Mouse (Mus musculus) kidney, adult 8-10 months (tissue): ENCODE measurements around the gene Intu.
A peak's percentile ranks its signal among the peaks of the same experiment; 100 is the strongest.

Experiments
- DNase-seq, 2 experiments: peaks; one replicate each; pipeline ENCODE4 v3.0.0; 2022

Gene Intu

GRCm38 (mm10) chr3:40685855-40686515 lies 154.9 kb downstream of the Intu start:
- no peak for DNase-seq

- no peak for DNase-seq
Measured at GRCm38 (mm10) chr3:40686836-40687235, 155.8 kb downstream of the Intu start.

DNA sequence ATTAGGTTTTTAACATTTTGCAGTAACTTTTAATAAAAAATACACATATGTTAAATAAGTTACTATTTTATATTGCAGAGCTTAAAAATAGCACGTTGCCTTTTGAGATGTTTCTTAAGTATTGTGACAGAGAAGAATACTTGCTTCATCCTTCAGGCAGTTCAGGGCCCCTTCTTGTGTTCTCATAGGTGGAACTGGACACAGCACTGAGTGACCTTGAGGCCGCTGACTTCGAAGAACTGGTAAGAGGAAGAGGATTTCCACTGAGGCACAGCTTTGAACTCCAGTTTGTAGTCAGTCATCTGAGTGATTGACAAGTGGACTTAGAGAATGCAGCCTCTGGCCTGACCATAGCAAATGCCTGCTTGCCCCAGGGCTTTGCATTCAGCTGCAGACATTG lies 156.5 kb downstream of the Intu start:
- no peak for DNase-seq

DNA sequence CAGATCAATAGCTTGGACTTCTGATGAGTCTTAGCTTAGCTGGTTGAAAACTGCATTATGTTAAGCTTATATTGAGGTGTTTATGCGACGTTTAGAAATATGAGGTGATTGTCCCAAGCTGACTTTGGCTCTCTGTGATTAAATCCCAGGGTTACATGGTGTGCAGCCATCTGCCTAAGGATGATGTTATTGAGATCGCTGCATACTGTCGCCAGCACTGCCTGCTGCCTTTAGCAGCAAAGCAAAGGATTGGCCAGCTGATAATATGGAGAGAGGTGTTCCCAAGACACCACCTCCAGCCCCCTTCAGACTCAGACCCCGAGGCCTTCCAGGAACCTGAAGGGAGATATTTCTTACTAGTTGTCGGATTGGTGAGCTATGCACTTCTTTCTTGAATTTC lies 160.5 kb downstream of the Intu start:
- no peak for DNase-seq

DNA sequence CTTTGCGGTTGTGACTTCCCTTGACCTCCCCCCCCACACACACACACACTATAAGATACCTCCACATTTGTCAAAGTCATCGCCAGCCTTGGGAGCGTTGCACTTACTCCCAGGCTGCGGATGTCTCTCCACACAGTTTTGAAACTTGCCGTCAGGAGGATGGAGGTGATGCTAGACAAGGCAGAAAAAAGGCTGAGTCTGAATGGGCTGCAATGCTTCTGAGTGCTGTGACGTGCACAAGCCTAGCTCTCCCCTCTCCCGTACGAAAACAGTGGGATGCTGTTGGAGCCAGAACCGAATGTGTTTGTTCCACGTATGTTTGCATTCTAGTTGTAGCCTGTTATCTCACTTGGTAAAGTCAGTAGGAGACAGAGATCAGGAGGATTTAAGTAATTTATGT lies 162.3 kb downstream of the Intu start:
- DNase-seq = no peak

DNA sequence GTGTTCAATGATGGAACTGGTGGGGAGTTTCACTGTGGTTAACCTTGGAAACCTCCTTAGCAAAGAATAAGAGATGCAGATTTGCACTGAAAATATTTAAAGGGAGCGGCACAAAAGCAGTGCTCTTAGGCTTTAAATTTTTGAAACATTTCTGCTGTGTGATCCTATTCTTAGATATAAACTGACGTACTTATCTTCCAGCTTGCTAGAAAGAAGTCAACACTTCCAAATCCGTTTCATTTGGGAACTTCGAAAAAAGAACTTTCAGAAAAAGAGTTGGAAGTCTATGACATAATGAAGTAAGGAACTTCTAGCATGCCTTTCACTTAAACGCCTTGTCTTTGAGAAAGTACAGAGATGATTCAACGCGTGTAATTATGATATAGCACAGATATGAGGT lies 162.9 kb downstream of the Intu start:
- no peak for DNase-seq

- DNase-seq = no peak
Measured at GRCm38 (mm10) chr3:40694438-40694837, 163.4 kb downstream of the Intu start.

GRCm38 (mm10) chr3:40695162-40695561 lies 164.1 kb downstream of the Intu start:
- no peak for DNase-seq

DNA sequence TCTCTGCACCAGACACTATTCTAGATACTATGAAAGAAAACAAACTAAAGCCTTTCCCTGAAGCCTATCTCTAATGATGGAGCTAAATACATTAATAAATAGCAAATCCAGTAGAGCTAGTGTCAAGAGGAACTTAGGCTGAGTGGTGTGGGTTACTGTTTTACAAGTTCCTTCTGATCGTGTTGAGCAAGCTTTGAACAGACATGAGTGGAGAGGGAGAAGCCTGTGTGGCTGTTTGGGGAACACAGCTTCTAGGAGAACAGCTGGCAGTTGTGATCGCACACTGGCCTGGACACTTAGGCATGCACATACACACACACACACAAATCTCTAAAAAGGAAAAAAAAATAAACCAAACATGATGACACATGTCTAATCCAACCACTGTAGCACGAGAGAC lies 167.7 kb downstream of the Intu start:
- no peak for DNase-seq

- DNase-seq = peak; percentile 32 to 50
Measured at GRCm38 (mm10) chr3:40704816-40705430, 173.8 kb downstream of the Intu start.

GRCm38 (mm10) chr3:40708655-40709054 lies 177.6 kb downstream of the Intu start, which contains the start of gene Slc25a31:
Gene Slc25a31 (plus strand): TSS chr3:40708855.
- DNase-seq = no peak

GRCm38 (mm10) chr3:40716056-40716455 lies 185.0 kb downstream of the Intu start:
- DNase-seq = no peak

DNA sequence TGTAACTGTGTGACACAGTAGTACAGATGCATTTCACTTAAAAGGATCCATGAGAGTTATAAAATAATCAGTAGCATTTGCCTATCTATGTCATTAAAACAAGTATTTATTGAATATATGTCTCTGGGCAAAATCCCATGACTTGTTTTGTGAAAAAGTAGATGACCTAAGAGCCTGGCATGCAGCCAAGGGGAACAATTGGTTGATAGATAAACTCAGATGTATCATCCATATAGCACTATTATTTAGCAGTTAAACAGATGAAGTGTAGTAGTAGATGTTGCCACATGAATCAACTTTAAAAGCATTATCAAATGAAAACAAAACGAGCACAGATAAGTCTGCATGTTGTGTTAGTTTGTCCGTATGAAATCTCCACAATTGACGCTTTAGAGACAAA lies 187.9 kb downstream of the Intu start:
- DNase-seq = no peak

- no peak for DNase-seq
Measured at GRCm38 (mm10) chr3:40738381-40738912, 207.4 kb downstream of the Intu start.

GRCm38 (mm10) chr3:40744024-40744835 lies 213.1 kb downstream of the Intu start, which contains the start of gene Hspa4l:
Gene Hspa4l (plus strand): TSS chr3:40744495.
- DNase-seq = peak in 1 of 2 experiments; percentile 27

DNA sequence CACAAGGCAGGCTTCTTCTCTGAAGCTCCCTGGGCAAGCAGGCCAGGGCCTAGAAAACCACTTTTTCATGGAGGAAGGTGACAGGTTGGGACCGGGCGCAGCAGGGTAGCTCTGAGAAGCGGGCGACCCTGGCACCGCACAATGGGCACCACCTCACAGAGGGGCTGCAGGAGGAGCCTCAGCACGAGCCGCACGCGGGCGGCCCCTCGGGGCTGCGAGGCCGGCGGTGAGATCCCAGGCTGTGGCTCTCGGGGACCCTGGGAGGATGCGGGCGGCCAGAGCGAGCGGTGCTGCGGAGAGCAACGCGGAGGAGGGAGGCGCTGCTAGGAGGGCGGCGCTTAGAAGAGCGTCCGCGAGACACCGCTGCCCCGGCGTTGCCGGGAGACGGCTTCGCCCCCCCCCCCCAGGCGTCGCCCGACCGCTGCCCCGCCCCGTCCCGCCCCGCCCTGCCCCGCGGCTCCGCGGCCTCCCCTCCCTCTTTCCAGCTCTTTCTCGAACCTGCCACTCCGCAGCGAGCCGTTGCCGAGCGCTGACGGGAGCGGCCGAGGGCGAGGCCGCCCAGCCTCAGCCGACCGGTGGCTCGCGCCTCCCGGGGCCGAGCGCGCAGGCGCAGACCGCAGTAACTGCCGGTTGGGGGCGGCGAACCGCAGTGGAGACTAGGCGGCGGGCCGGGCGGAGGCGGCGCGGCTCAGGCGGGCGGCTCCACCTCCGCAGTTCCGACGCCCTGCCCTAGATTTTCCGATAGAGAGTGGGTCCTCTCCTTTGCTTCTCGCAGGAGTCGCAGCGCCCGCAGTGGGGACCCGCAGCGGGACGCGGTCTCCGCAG lies 214.0 kb downstream of the Intu start:
- DNase-seq = peak; percentile 90 to 91

DNA sequence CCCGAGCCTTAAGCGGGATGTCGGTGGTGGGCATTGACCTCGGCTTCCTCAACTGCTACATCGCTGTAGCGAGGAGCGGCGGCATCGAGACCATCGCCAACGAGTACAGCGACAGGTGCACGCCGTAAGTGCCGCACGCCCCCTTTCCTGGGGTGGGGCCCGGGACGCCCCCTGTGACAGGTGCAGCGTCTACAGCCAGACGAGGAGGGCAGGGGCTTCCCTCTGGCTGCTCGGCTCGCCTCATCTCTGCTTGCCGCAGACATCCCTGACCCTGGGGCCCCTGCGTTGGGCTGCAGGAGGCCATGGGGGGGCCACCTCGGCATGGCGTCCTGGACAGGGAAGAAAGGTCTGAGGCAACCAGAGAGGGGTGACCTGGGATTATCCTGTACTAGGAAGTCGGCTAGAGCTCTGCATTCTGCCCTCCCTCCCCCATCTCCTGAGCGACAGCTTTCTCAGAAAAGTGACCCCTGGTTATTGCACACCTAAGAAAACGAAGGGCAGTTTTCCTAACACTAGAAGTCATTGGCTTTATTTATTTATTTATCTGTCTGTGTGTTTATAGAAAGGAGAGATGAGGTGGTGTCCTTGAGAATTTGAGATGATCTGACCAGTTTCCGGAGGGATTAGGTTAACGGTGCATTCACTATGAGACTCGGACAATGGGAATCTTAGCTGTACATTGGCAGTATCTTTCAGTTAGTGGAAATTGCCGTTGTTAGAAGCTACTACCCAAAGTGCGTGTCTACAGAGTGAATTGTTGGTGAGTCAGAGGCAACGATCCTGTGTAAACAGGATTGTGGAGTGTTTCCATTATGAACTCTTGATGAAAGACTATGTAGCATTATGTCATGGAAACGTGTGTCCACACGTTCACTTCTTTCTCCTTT lies 214.8 kb downstream of the Intu start:
- DNase-seq = no peak
